In genomic region chr4:33546278-33546677, GRCm38 (mm10) we compare ENCODE assay signal across 24 mouse cellular contexts.
DNase-seq lines count a peak whose midpoint lies in the region; ATAC-seq and TF ChIP-seq lines count a peak whose summit lies in the region.
"Had no signal": no experiment of that assay in that cellular context is flagged by ENCODE, and none has a peak within 500 bp of the region (broad histone marks: within the 10 kb centered on the region; RNA-seq: fewer than 3 reads in every experiment).

No protein-coding gene starts in this region.

- TF ChIP-seq CTCF in lung, embryonic 14.5 days (IDR thresholded peaks at IDR 0.05; ENCODE audit: low read depth), result no peak

- ATAC-seq in hindbrain, embryonic 12.5 days (ENCODE audit: low FRiP score), result no peak
- ATAC-seq in hindbrain, embryonic 11.5 days (ENCODE audit: low FRiP score), result no peak
- ATAC-seq in lung, embryonic 14.5 days (ENCODE audit: insufficient read depth), result peak; percentile 36; the same call in 1 of the 2 replicates
- no peak for ATAC-seq in midbrain, embryonic 11.5 days (ENCODE audit: low FRiP score)
- no peak for ATAC-seq in midbrain, embryonic 14.5 days (ENCODE audit: low FRiP score, low TSS enrichment)
- ATAC-seq: activated CD4-positive, CD25-positive, alpha-beta regulatory T cell, adult 4 months; CD4-positive, CD25-positive, alpha-beta regulatory T cell, adult 4 months; Patski had no signal

- no peaks in the 10 kb centered on the region for H3K27me3 ChIP-seq in hindbrain, embryonic 12.5 days
- no peaks in the 10 kb centered on the region for H3K27me3 ChIP-seq in hindbrain, embryonic 11.5 days (ENCODE audit: control insufficient read depth, insufficient read depth, low read length)
- H3K27me3 ChIP-seq in lung, embryonic 14.5 days (ENCODE audit: insufficient read depth, low read length), result no peaks in the 10 kb centered on the region
- no peaks in the 10 kb centered on the region for H3K27me3 ChIP-seq in midbrain, embryonic 11.5 days (ENCODE audit: control insufficient read depth, insufficient read depth, low read length)
- H3K27me3 ChIP-seq in midbrain, embryonic 14.5 days (ENCODE audit: control insufficient read depth, insufficient read depth, low read length), result no peaks in the 10 kb centered on the region
- H3K27me3 ChIP-seq: CH12.LX; embryonic facial prominence, embryonic 12.5 days; forebrain, embryonic 13.5 days; Patski had no signal

- no peaks in the 10 kb centered on the region for H3K9me3 ChIP-seq in hindbrain, embryonic 12.5 days (replicated peaks)
- H3K9me3 ChIP-seq in hindbrain, embryonic 11.5 days (ENCODE audit: control insufficient read depth, low read length), result no peaks in the 10 kb centered on the region
- no peaks in the 10 kb centered on the region for H3K9me3 ChIP-seq in lung, embryonic 14.5 days (ENCODE audit: low read depth, low read length)
- H3K9me3 ChIP-seq in midbrain, embryonic 11.5 days (ENCODE audit: control insufficient read depth, low read length), result no peaks in the 10 kb centered on the region; the same call in 1 of the 2 replicates
- H3K9me3 ChIP-seq in midbrain, embryonic 14.5 days (ENCODE audit: control insufficient read depth, low read length), result no peaks in the 10 kb centered on the region
- H3K9me3 ChIP-seq: embryonic facial prominence, embryonic 10.5 days; embryonic facial prominence, embryonic 12.5 days; forebrain, embryonic 13.5 days; G1E had no signal

- peak; percentile 35 for DNase-seq in heart, adult 11 months
- no peak for DNase-seq in heart, postnatal 10 days
- no peak for DNase-seq in hindbrain, embryonic 11.5 days (ENCODE audit: low spot score)
- DNase-seq in lung, embryonic 14.5 days, result no peak
- no peak for DNase-seq in lung, postnatal 14 days
- peak; percentile 75 for DNase-seq in midbrain, embryonic 11.5 days (ENCODE audit: low spot score, missing footprints)
- DNase-seq in midbrain, embryonic 14.5 days, result no peak
- DNase-seq: adrenal gland, adult 8-10 months; adrenal gland, postnatal 14 days; adrenal gland, postnatal 36 days; B cell, adult 2 months; cerebellum, adult 11-12 months; cerebellum, adult 2 months; cerebellum, adult 9-10 months; cerebellum, postnatal 25 days had no signal

- intact Hi-C loops in heart, postnatal 10 days (cut with DNase I), result no loop called here

- no peaks in the 10 kb centered on the region for H3K36me3 ChIP-seq in hindbrain, embryonic 12.5 days
- H3K36me3 ChIP-seq in hindbrain, embryonic 11.5 days (ENCODE audit: control insufficient read depth, insufficient read depth, low read length), result no peaks in the 10 kb centered on the region
- H3K36me3 ChIP-seq in lung, embryonic 14.5 days (ENCODE audit: insufficient read depth), result no peaks in the 10 kb centered on the region
- no peaks in the 10 kb centered on the region for H3K36me3 ChIP-seq in midbrain, embryonic 11.5 days (ENCODE audit: control insufficient read depth, insufficient read depth, low read length)
- H3K36me3 ChIP-seq in midbrain, embryonic 14.5 days (ENCODE audit: control insufficient read depth, insufficient read depth, low read length), result no peaks in the 10 kb centered on the region
- H3K36me3 ChIP-seq: embryonic facial prominence, embryonic 10.5 days; embryonic facial prominence, embryonic 12.5 days; G1E had no signal

- no peak overlapping the region for H3K9ac ChIP-seq in hindbrain, embryonic 12.5 days
- no peak overlapping the region for H3K9ac ChIP-seq in hindbrain, embryonic 11.5 days (ENCODE audit: low read depth, low read length)
- H3K9ac ChIP-seq in lung, embryonic 14.5 days, result no peak overlapping the region
- no peak overlapping the region for H3K9ac ChIP-seq in midbrain, embryonic 11.5 days (ENCODE audit: low read length)
- H3K9ac ChIP-seq in midbrain, embryonic 14.5 days (replicated peaks; ENCODE audit: low read length), result no peak overlapping the region
- H3K9ac ChIP-seq: embryonic facial prominence, embryonic 12.5 days; forebrain, embryonic 13.5 days had no signal

- WGBS in hindbrain, embryonic 12.5 days, result 86% methylated on average over 11 of the region's 11 CpGs
- WGBS in hindbrain, embryonic 11.5 days, result 87% methylated on average over 11 of the region's 11 CpGs
- 77% methylated on average over 11 of the region's 11 CpGs for WGBS in lung, embryonic 14.5 days
- 86% methylated on average over 11 of the region's 11 CpGs for WGBS in midbrain, embryonic 11.5 days
- WGBS in midbrain, embryonic 14.5 days, result 91% methylated on average over 11 of the region's 11 CpGs

- H3K4me1 ChIP-seq in hindbrain, embryonic 12.5 days, result peaks cover 29% of the 10 kb centered on the region
- peaks cover 3% of the 10 kb centered on the region for H3K4me1 ChIP-seq in hindbrain, embryonic 11.5 days (replicated peaks; ENCODE audit: control insufficient read depth, insufficient read depth, low read length)
- peaks cover 6% of the 10 kb centered on the region for H3K4me1 ChIP-seq in lung, embryonic 14.5 days (ENCODE audit: insufficient read depth)
- peaks cover 20% of the 10 kb centered on the region for H3K4me1 ChIP-seq in midbrain, embryonic 11.5 days (ENCODE audit: control insufficient read depth, insufficient read depth, low read length)
- peaks cover 18% of the 10 kb centered on the region for H3K4me1 ChIP-seq in midbrain, embryonic 14.5 days (ENCODE audit: control insufficient read depth, insufficient read depth, low read length)
- H3K4me1 ChIP-seq: embryonic facial prominence, embryonic 12.5 days had no signal

- H3K4me2 ChIP-seq in hindbrain, embryonic 12.5 days (replicated peaks), result no peak overlapping the region
- H3K4me2 ChIP-seq in hindbrain, embryonic 11.5 days (replicated peaks; ENCODE audit: low read depth, low read length), result no peak overlapping the region
- no peak overlapping the region for H3K4me2 ChIP-seq in lung, embryonic 14.5 days
- H3K4me2 ChIP-seq in midbrain, embryonic 11.5 days, result no peak overlapping the region
- no peak overlapping the region for H3K4me2 ChIP-seq in midbrain, embryonic 14.5 days (ENCODE audit: low read length)
- H3K4me2 ChIP-seq: embryonic facial prominence, embryonic 12.5 days had no signal

- H3K27ac ChIP-seq in hindbrain, embryonic 12.5 days, result peak overlapping the region; percentile 17; the same call in 1 of the 2 replicates
- H3K27ac ChIP-seq in hindbrain, embryonic 11.5 days (ENCODE audit: low read depth, low read length), result no peak overlapping the region
- H3K27ac ChIP-seq in lung, embryonic 14.5 days (ENCODE audit: low read depth), result no peak overlapping the region
- no peak overlapping the region for H3K27ac ChIP-seq in midbrain, embryonic 11.5 days (ENCODE audit: low read depth, low read length)
- no peak overlapping the region for H3K27ac ChIP-seq in midbrain, embryonic 14.5 days (replicated peaks; ENCODE audit: low read depth, low read length)
- H3K27ac ChIP-seq: embryonic facial prominence, embryonic 10.5 days; embryonic facial prominence, embryonic 12.5 days; forebrain, embryonic 13.5 days had no signal

- H3K4me3 ChIP-seq in hindbrain, embryonic 12.5 days, result no peak overlapping the region
- H3K4me3 ChIP-seq in hindbrain, embryonic 11.5 days (ENCODE audit: low read depth, low read length), result no peak overlapping the region
- no peak overlapping the region for H3K4me3 ChIP-seq in lung, embryonic 14.5 days (ENCODE audit: low read depth, low read length)
- H3K4me3 ChIP-seq in midbrain, embryonic 11.5 days (ENCODE audit: low read depth, low read length), result no peak overlapping the region
- H3K4me3 ChIP-seq in midbrain, embryonic 14.5 days (replicated peaks; ENCODE audit: low read depth, low read length), result no peak overlapping the region
- H3K4me3 ChIP-seq: embryonic facial prominence, embryonic 10.5 days; embryonic facial prominence, embryonic 12.5 days; forebrain, embryonic 13.5 days had no signal

Comparison
In these comparisons a context has a peak if more than half of its experiments do, and no peak if none do; other contexts are left out.
1. DNase-seq: peak in heart, adult 11 months (single experiment) and midbrain, embryonic 11.5 days (single experiment); none in heart, postnatal 10 days (0 of 2), hindbrain, embryonic 11.5 days (single experiment), lung, embryonic 14.5 days (single experiment), lung, postnatal 14 days (single experiment) and midbrain, embryonic 14.5 days (single experiment).